Mouse (Mus musculus): ENCODE results near the gene Ddb2. TPM values are rescaled to one million over a fixed set of nuclear protein-coding genes. Genes with fewer than 3 reads are reported as not detected.

The Ddb2 gene
- polyA plus RNA-seq, 1 experiment, result 13.7 TPM

DNA sequence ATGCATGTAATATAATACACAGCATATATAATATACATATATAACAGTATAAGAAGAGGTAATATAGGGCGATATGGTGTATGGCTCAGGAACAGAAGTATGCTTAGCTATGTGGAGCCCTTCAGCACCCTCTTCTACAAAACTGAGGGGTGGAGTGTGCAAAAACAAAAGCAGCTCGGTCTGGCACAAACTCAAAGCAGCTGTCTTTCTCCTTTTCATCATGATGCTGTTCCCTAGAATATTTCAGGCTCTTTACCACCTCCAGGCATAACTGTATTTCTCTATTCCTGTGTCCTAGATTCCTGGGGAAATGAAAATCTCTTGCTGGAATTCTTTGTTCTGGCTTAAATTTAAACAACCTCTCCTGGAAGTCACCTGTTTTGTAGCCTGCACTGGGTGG, 7.0 kb downstream of the Ddb2 start:
- Histone ChIP-seq H3K36me3 (ENCODE audit: control insufficient read depth, insufficient read depth, low read length) (no peaks in the 10 kb centered on the region), H3K27ac (ENCODE audit: control insufficient read depth, insufficient read depth, low read depth, low read length) (no peak overlapping the region), H3K4me3 (ENCODE audit: control insufficient read depth, low read depth, low read length) (no peak overlapping the region), H3K27me3 (ENCODE audit: control insufficient read depth, insufficient read depth, low read length) (no peaks in the 10 kb centered on the region), H3K4me1 (ENCODE audit: control insufficient read depth, insufficient read depth, low read length) (no peaks in the 10 kb centered on the region)
- TF ChIP-seq CTCF (IDR thresholded peaks at IDR 0.05; ENCODE audit: control insufficient read depth, insufficient read depth, insufficient replicate concordance, low read depth, low read length) (no peak), POLR2A (IDR thresholded peaks at IDR 0.05; ENCODE audit: control insufficient read depth, low read depth, low read length) (no peak)

DNA sequence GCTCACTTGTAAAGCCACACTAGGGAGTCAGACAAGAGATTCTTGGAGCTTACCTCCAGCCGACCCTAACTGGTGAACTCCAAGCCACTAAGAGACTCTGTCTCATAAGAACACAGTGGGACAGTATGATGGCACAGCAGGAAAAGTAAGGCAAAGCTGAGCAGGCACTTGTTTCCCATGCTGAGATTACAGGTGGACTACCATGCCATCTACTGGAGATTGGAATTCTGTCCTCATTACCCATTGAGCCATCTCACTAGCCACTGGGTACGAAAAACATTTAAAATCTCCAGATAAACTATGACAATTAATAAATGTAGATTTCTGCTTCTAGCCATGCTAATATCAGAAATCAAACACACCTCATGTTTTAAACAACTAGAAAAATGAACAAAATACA, 13.2 kb downstream of the Ddb2 start:
- Histone ChIP-seq H3K4me1 (ENCODE audit: control insufficient read depth, insufficient read depth, low read length) (no peaks in the 10 kb centered on the region), H3K27me3 (ENCODE audit: control insufficient read depth, insufficient read depth, low read length) (no peaks in the 10 kb centered on the region), H3K4me3 (ENCODE audit: control insufficient read depth, low read depth, low read length) (no peak overlapping the region), H3K27ac (ENCODE audit: control insufficient read depth, insufficient read depth, low read depth, low read length) (no peak overlapping the region), H3K36me3 (ENCODE audit: control insufficient read depth, insufficient read depth, low read length) (no peaks in the 10 kb centered on the region)
- TF ChIP-seq CTCF (IDR thresholded peaks at IDR 0.05; ENCODE audit: control insufficient read depth, insufficient read depth, insufficient replicate concordance, low read depth, low read length) (no peak), POLR2A (IDR thresholded peaks at IDR 0.05; ENCODE audit: control insufficient read depth, low read depth, low read length) (no peak)

DNA sequence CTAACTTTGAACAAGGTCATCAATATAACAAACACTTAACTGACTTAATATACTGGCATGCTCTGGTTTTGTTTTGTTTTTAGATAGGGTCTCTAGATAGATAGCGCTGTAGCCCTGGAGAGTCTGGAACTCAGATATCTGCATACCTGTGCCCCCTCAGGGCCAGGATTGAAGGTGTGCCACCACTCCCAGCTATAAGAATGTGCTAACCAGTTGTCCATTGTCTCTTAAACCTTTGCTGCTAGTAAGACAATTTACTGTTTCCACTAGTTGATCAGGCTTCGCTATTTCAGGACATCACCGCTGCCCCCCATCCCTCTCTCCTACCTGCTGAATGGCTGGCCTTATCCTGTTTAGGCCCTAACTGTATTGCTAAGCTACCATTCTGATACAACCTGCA, 16.3 kb downstream of the Ddb2 start:
- H3K27me3 ChIP-seq (ENCODE audit: control insufficient read depth, insufficient read depth, low read length), result no peaks in the 10 kb centered on the region
- no peak overlapping the region for H3K4me3 ChIP-seq (ENCODE audit: control insufficient read depth, low read depth, low read length)
- no peak for TF ChIP-seq CTCF (IDR thresholded peaks at IDR 0.05; ENCODE audit: control insufficient read depth, insufficient read depth, insufficient replicate concordance, low read depth, low read length)
- no peak for TF ChIP-seq POLR2A (IDR thresholded peaks at IDR 0.05; ENCODE audit: control insufficient read depth, low read depth, low read length)
- no peak overlapping the region for H3K27ac ChIP-seq (ENCODE audit: control insufficient read depth, insufficient read depth, low read depth, low read length)
- no peaks in the 10 kb centered on the region for H3K4me1 ChIP-seq (ENCODE audit: control insufficient read depth, insufficient read depth, low read length)
- no peaks in the 10 kb centered on the region for H3K36me3 ChIP-seq (ENCODE audit: control insufficient read depth, insufficient read depth, low read length)

DNA sequence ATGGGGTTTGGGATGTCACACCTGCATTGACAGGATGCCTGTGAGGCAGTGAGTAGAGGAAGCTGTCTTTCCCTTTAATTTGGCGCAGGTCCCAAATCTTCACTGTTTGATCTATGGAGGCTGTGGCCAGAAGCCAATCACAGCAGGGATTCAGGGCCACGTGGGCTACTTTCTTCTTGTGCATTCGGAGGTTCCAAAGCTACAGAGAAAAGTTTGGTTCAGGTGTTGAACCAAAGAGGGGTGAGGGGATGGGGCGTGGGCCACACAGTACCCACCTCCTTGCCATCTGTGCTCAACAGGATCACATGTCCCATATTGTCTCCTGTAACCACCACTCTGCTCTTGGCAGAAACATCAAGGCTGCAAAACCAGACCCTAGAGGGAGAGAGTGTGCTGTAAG, 19.8 kb downstream of the Ddb2 start:
- no peaks in the 10 kb centered on the region for H3K27me3 ChIP-seq (ENCODE audit: control insufficient read depth, insufficient read depth, low read length)
- H3K4me1 ChIP-seq (ENCODE audit: control insufficient read depth, insufficient read depth, low read length), result no peaks in the 10 kb centered on the region
- H3K27ac ChIP-seq (ENCODE audit: control insufficient read depth, insufficient read depth, low read depth, low read length), result no peak overlapping the region
- no peak for TF ChIP-seq POLR2A (IDR thresholded peaks at IDR 0.05; ENCODE audit: control insufficient read depth, low read depth, low read length)
- no peak for TF ChIP-seq CTCF (IDR thresholded peaks at IDR 0.05; ENCODE audit: control insufficient read depth, insufficient read depth, insufficient replicate concordance, low read depth, low read length)
- H3K36me3 ChIP-seq (ENCODE audit: control insufficient read depth, insufficient read depth, low read length), result peaks cover 2% of the 10 kb centered on the region; the same call in 1 of the 2 replicates
- no peak overlapping the region for H3K4me3 ChIP-seq (ENCODE audit: control insufficient read depth, low read depth, low read length)

DNA sequence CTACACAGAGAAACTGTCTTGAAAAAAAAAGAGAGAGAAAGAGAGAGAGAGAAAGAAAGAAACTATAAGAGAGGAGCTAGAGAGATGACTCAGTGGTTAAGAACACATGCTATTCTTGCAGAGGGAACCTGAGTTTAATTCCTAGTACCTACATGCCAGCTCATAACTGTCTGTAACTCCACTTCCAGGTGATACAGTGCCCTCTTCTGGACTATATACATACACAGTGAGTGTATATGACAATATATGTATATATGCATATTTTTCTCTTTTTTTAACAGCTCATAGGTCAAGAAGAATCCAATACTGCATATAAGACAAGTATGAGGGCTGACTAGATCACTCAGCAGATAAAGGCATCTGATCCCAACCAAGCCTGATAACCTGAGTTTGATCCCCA, 23.5 kb downstream of the Ddb2 start:
- TF ChIP-seq CTCF (IDR thresholded peaks at IDR 0.05; ENCODE audit: control insufficient read depth, insufficient read depth, insufficient replicate concordance, low read depth, low read length) (no peak), POLR2A (IDR thresholded peaks at IDR 0.05; ENCODE audit: control insufficient read depth, low read depth, low read length) (no peak)
- Histone ChIP-seq H3K4me1 (ENCODE audit: control insufficient read depth, insufficient read depth, low read length) (no peaks in the 10 kb centered on the region), H3K27ac (ENCODE audit: control insufficient read depth, insufficient read depth, low read depth, low read length) (no peak overlapping the region), H3K27me3 (ENCODE audit: control insufficient read depth, insufficient read depth, low read length) (no peaks in the 10 kb centered on the region), H3K36me3 (ENCODE audit: control insufficient read depth, insufficient read depth, low read length) (peaks cover 8% of the 10 kb centered on the region), H3K4me3 (ENCODE audit: control insufficient read depth, low read depth, low read length) (no peak overlapping the region)

DNA sequence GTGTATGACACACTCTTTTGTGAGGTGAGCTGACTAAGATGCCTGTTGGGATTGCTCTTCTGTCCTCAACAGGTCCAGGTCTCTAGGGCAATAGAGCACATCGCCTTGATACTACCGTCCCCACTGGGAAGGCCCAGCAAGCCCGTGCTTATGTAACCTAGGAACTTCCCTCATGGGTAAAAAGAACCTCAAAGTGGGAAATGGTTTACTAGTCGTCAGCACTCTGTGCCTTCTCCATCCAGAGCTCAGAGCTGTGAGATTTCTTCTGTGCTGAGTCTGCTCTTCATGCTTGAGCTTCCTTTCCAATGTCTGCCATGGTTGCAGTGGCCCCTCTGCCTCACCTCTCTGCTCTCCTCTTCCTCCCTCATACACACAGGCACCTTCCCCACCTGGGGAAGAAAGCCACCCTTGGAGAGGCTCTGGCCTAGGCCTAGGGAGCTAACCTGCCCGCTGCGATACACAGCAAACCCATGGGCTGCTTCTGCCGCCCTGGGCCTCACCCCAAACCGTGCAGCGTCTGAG, 30.5 kb downstream of the Ddb2 start:
- Histone ChIP-seq H3K27ac (ENCODE audit: control insufficient read depth, insufficient read depth, low read depth, low read length) (no peak overlapping the region), H3K4me1 (ENCODE audit: control insufficient read depth, insufficient read depth, low read length) (peaks cover 6% of the 10 kb centered on the region), H3K36me3 (ENCODE audit: control insufficient read depth, insufficient read depth, low read length) (peaks cover 4% of the 10 kb centered on the region), H3K4me3 (ENCODE audit: control insufficient read depth, low read depth, low read length) (no peak overlapping the region), H3K27me3 (ENCODE audit: control insufficient read depth, insufficient read depth, low read length) (no peaks in the 10 kb centered on the region)
- TF ChIP-seq CTCF (IDR thresholded peaks at IDR 0.05; ENCODE audit: control insufficient read depth, insufficient read depth, insufficient replicate concordance, low read depth, low read length), result no peak
- TF ChIP-seq POLR2A (IDR thresholded peaks at IDR 0.05; ENCODE audit: control insufficient read depth, low read depth, low read length), result no peak

DNA sequence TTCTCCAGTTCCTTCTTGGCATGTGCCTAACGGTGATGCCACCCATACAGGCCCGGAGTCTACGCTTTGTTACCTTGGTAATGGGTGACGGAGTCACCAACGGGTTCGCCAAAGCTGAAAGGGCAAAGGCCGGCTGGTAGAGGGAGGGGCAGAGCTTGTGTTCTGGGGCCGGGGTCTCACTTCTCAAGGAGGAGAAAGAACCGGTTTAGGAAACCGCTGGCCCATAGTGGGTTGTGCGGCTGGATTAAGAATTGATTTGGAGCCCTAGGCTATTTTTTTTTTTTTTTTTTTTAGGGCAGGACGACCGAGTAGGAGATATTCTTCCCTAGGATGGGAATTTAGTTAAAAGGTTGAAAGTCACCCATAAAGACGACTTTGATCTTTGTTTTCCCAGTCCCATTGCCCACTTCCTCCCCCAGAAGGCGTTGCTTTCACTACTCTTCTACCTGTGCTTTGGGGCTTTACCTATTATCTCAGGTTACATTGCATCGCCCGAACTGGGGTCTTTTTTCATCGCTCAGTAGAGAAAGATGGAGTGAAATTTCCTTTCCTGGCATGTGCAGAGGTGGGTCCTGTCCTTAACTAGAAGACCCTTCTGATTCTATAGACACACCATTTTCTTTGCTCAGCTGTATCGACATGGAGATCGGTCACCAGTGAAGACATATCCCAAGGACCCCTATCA, 33.7 kb downstream of the Ddb2 start:
- peak overlapping the region; percentile 97 for H3K4me3 ChIP-seq (ENCODE audit: control insufficient read depth, low read depth, low read length)
- TF ChIP-seq CTCF (IDR thresholded peaks at IDR 0.05; ENCODE audit: control insufficient read depth, insufficient read depth, insufficient replicate concordance, low read depth, low read length) (no peak), POLR2A (IDR thresholded peaks at IDR 0.05; ENCODE audit: control insufficient read depth, low read depth, low read length) (no peak)

More for the DNA sequence above, 33.7 kb downstream of the Ddb2 start:
- peaks cover 2% of the 10 kb centered on the region for H3K36me3 ChIP-seq (ENCODE audit: control insufficient read depth, insufficient read depth, low read length)
- H3K27ac ChIP-seq (ENCODE audit: control insufficient read depth, insufficient read depth, low read depth, low read length), result peak overlapping the region; percentile 30
- H3K4me1 ChIP-seq (ENCODE audit: control insufficient read depth, insufficient read depth, low read length), result peaks cover 6% of the 10 kb centered on the region
- no peaks in the 10 kb centered on the region for H3K27me3 ChIP-seq (ENCODE audit: control insufficient read depth, insufficient read depth, low read length)
